Mouse (Mus musculus): ENCODE results near the gene Ube2q1. TPM values are rescaled to one million over a fixed set of nuclear protein-coding genes. Genes with fewer than 3 reads are reported as not detected.

The Ube2q1 gene
- polyA plus RNA-seq, 1 experiment = 23.8 TPM

GRCm38 (mm10) chr3:89784991-89785753 is 11.8 kb downstream of the Ube2q1 start:
- Histone ChIP-seq H3K36me3 (ENCODE audit: control insufficient read depth, insufficient read depth, low read length) (peaks cover 26% of the 10 kb centered on the region), H3K4me1 (ENCODE audit: control insufficient read depth, insufficient read depth, insufficient read length) (peaks cover 4% of the 10 kb centered on the region; the same call in 1 of the 2 replicates), H3K4me3 (ENCODE audit: extremely low read depth, insufficient read depth, insufficient read length) (no peak overlapping the region), H3K27me3 (ENCODE audit: control insufficient read depth, insufficient read depth, low read length) (no peaks in the 10 kb centered on the region), H3K27ac (ENCODE audit: insufficient read depth, low read length) (0 out of 2 replicates have a peak overlapping the region, but pooled peaks have one; percentile 30)
- DNase-seq (ENCODE audit: low read depth in 1 of 2, low spot score in 2 of 2) = peak in 1 of 2 experiments; percentile 48
- 17% methylated on average over 11 of the region's 11 CpGs for WGBS
- TF ChIP-seq CTCF (IDR thresholded peaks at IDR 0.05; ENCODE audit: extremely low read depth, insufficient read depth, insufficient read length, insufficient replicate concordance) (peak; percentile 86), POLR2A (IDR thresholded peaks at IDR 0.05; ENCODE audit: low read depth, low read length) (no peak)

GRCm38 (mm10) chr3:89786275-89786674 is 12.9 kb downstream of the Ube2q1 start:
- no peaks in the 10 kb centered on the region for H3K27me3 ChIP-seq (ENCODE audit: control insufficient read depth, insufficient read depth, low read length)
- no peak for DNase-seq (ENCODE audit: low read depth in 1 of 2, low spot score in 2 of 2)
- no peak for TF ChIP-seq CTCF (IDR thresholded peaks at IDR 0.05; ENCODE audit: extremely low read depth, insufficient read depth, insufficient read length, insufficient replicate concordance)
- TF ChIP-seq POLR2A (IDR thresholded peaks at IDR 0.05; ENCODE audit: low read depth, low read length) = no peak
- H3K4me1 ChIP-seq (ENCODE audit: control insufficient read depth, insufficient read depth, insufficient read length) = peaks cover 4% of the 10 kb centered on the region; the same call in 1 of the 2 replicates
- H3K27ac ChIP-seq (ENCODE audit: insufficient read depth, low read length) = no peak overlapping the region
- H3K4me3 ChIP-seq (ENCODE audit: extremely low read depth, insufficient read depth, insufficient read length) = no peak overlapping the region
- peaks cover 15% of the 10 kb centered on the region for H3K36me3 ChIP-seq (ENCODE audit: control insufficient read depth, insufficient read depth, low read length)
- 87% methylated on average over 6 of the region's 6 CpGs for WGBS

- Histone ChIP-seq H3K4me3 (ENCODE audit: extremely low read depth, insufficient read depth, insufficient read length) (no peak overlapping the region), H3K36me3 (ENCODE audit: control insufficient read depth, insufficient read depth, low read length) (no peaks in the 10 kb centered on the region), H3K27me3 (ENCODE audit: control insufficient read depth, insufficient read depth, low read length) (no peaks in the 10 kb centered on the region), H3K27ac (ENCODE audit: insufficient read depth, low read length) (no peak overlapping the region), H3K4me1 (ENCODE audit: control insufficient read depth, insufficient read depth, insufficient read length) (peaks cover 4% of the 10 kb centered on the region; the same call in 1 of the 2 replicates)
- no peak for TF ChIP-seq POLR2A (IDR thresholded peaks at IDR 0.05; ENCODE audit: low read depth, low read length)
- TF ChIP-seq CTCF (IDR thresholded peaks at IDR 0.05; ENCODE audit: extremely low read depth, insufficient read depth, insufficient read length, insufficient replicate concordance) = no peak
- DNase-seq (ENCODE audit: low read depth in 1 of 2, low spot score in 2 of 2) = no peak
- 85% methylated on average over 16 of the region's 16 CpGs for WGBS
Measured at GRCm38 (mm10) chr3:89788680-89789352, 15.4 kb downstream of the Ube2q1 start.

- Histone ChIP-seq H3K27ac (ENCODE audit: insufficient read depth, low read length) (no peak overlapping the region), H3K27me3 (ENCODE audit: control insufficient read depth, insufficient read depth, low read length) (no peaks in the 10 kb centered on the region), H3K4me3 (ENCODE audit: extremely low read depth, insufficient read depth, insufficient read length) (no peak overlapping the region), H3K4me1 (ENCODE audit: control insufficient read depth, insufficient read depth, insufficient read length) (0 out of 2 replicates have a peak, but pooled peaks cover 3% of the 10 kb centered on the region), H3K36me3 (ENCODE audit: control insufficient read depth, insufficient read depth, low read length) (no peaks in the 10 kb centered on the region)
- TF ChIP-seq POLR2A (IDR thresholded peaks at IDR 0.05; ENCODE audit: low read depth, low read length) (no peak), CTCF (IDR thresholded peaks at IDR 0.05; ENCODE audit: extremely low read depth, insufficient read depth, insufficient read length, insufficient replicate concordance) (no peak)
- WGBS = 69% methylated on average over 2 of the region's 2 CpGs
- no peak for DNase-seq (ENCODE audit: low read depth in 1 of 2, low spot score in 2 of 2)
Measured at GRCm38 (mm10) chr3:89794616-89795015, 21.2 kb downstream of the Ube2q1 start.

- peak overlapping the region; percentile 48; the same call in 1 of the 2 replicates for H3K27ac ChIP-seq (ENCODE audit: insufficient read depth, low read length)
- H3K4me3 ChIP-seq (ENCODE audit: extremely low read depth, insufficient read depth, insufficient read length) = no peak overlapping the region
- H3K27me3 ChIP-seq (ENCODE audit: control insufficient read depth, insufficient read depth, low read length) = no peaks in the 10 kb centered on the region
- H3K4me1 ChIP-seq (ENCODE audit: control insufficient read depth, insufficient read depth, insufficient read length) = 0 out of 2 replicates have a peak, but pooled peaks cover 3% of the 10 kb centered on the region
- no peak for TF ChIP-seq POLR2A (IDR thresholded peaks at IDR 0.05; ENCODE audit: low read depth, low read length)
- DNase-seq (ENCODE audit: low read depth in 1 of 2, low spot score in 2 of 2) = no peak
- WGBS = 68% methylated on average over 5 of the region's 5 CpGs
- no peaks in the 10 kb centered on the region for H3K36me3 ChIP-seq (ENCODE audit: control insufficient read depth, insufficient read depth, low read length)
Measured at GRCm38 (mm10) chr3:89795746-89796145, 22.3 kb downstream of the Ube2q1 start.

GRCm38 (mm10) chr3:89796358-89796757 is 22.9 kb downstream of the Ube2q1 start:
- Histone ChIP-seq H3K4me1 (ENCODE audit: control insufficient read depth, insufficient read depth, insufficient read length) (peaks cover 5% of the 10 kb centered on the region), H3K27ac (ENCODE audit: insufficient read depth, low read length) (peak overlapping the region; percentile 48), H3K4me3 (ENCODE audit: extremely low read depth, insufficient read depth, insufficient read length) (no peak overlapping the region), H3K36me3 (ENCODE audit: control insufficient read depth, insufficient read depth, low read length) (no peaks in the 10 kb centered on the region), H3K27me3 (ENCODE audit: control insufficient read depth, insufficient read depth, low read length) (no peaks in the 10 kb centered on the region)
- WGBS = 7% methylated on average over 4 of the region's 4 CpGs
- no peak for TF ChIP-seq POLR2A (IDR thresholded peaks at IDR 0.05; ENCODE audit: low read depth, low read length)
- no peak for TF ChIP-seq CTCF (IDR thresholded peaks at IDR 0.05; ENCODE audit: extremely low read depth, insufficient read depth, insufficient read length, insufficient replicate concordance)
- DNase-seq (ENCODE audit: low read depth in 1 of 2, low spot score in 2 of 2) = peak in 1 of 2 experiments; percentile 23
